Mouse (Mus musculus): ENCODE measurements around the gene Gm1123. TPM values are rescaled to one million over a fixed set of nuclear protein-coding genes. Genes with fewer than 3 reads are reported as not detected.

Gm1123 gene
- polyA plus RNA-seq, 1 experiment from 2014 or later: not detected

DNA sequence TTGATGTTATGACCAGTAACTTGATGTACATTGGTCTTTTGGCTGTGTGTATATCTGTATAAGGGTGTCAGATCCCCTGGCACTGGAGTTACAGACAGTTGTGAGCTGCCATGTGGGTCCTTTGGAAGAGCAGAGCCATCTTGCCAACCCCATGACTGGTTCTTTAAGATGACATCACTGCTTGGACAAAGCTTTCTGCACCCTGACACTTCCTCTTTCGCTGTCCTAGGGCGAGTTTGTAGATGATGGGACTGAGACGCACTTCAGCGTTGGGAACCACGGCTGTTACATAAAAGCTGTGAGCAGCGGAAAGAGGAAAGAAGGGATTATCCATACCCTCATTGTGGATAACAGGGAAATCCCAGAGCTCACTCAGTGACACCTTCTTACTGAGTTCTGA is 34.2 kb downstream of the Gm1123 start:
- 91% methylated on average over 6 of the region's 6 CpGs for WGBS
- Histone ChIP-seq H3K27me3 (no peaks in the 10 kb centered on the region), H3K4me2 (replicated peaks) (no peak overlapping the region), H3K4me1 (no peaks in the 10 kb centered on the region), H3K27ac (no peak overlapping the region), H3K4me3 (no peak overlapping the region), H3K9me3 (no peaks in the 10 kb centered on the region), H3K9ac (no peak overlapping the region), H3K36me3 (peaks cover 28% of the 10 kb centered on the region; the same call in 1 of the 2 replicates)
- ATAC-seq (ENCODE audit: insufficient number of reproducible peaks, insufficient read depth, low FRiP score, low TSS enrichment): no peak

GRCm38 (mm10) chr9:98999881-99000339 is 35.6 kb downstream of the Gm1123 start:
- WGBS: 78% methylated on average over 9 of the region's 9 CpGs

DNA sequence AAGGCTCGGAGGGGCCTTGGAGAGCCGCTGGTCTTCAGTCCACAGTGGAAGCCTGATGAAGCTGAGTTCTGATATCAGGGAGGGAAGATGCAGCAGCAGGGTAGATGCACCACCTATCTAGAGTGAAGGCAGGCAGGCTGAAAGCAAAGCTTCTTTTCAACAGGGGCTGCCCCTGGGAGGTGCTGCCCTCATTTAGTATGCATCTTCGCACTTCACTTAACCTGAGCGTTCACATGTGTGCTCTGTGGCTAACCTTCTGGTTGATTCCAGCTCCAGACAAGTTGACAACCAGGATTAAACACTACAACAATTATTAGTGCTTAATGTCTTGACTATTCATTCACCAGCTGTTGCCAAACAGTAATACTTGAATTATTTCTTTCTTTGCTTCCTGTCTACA is 41.4 kb downstream of the Gm1123 start:
- Histone ChIP-seq H3K4me2 (replicated peaks) (no peak overlapping the region), H3K36me3 (peaks cover 11% of the 10 kb centered on the region), H3K4me3 (no peak overlapping the region), H3K27me3 (no peaks in the 10 kb centered on the region), H3K27ac (no peak overlapping the region), H3K4me1 (no peaks in the 10 kb centered on the region), H3K9me3 (no peaks in the 10 kb centered on the region), H3K9ac (no peak overlapping the region)
- ATAC-seq (ENCODE audit: insufficient number of reproducible peaks, insufficient read depth, low FRiP score, low TSS enrichment): no peak
- WGBS: 89% methylated on average over 4 of the region's 4 CpGs

More at GRCm38 (mm10) chr9:98999881-99000339, 35.6 kb downstream of the Gm1123 start:
- no peak for ATAC-seq (ENCODE audit: insufficient number of reproducible peaks, insufficient read depth, low FRiP score, low TSS enrichment)
- no peaks in the 10 kb centered on the region for H3K9me3 ChIP-seq
- no peak overlapping the region for H3K27ac ChIP-seq
- H3K27me3 ChIP-seq: no peaks in the 10 kb centered on the region
- H3K36me3 ChIP-seq: peaks cover 32% of the 10 kb centered on the region
- no peak overlapping the region for H3K4me2 ChIP-seq (replicated peaks)
- no peak overlapping the region for H3K9ac ChIP-seq
- no peaks in the 10 kb centered on the region for H3K4me1 ChIP-seq
- H3K4me3 ChIP-seq: no peak overlapping the region

- Histone ChIP-seq H3K9ac (no peak overlapping the region), H3K27ac (no peak overlapping the region), H3K4me1 (peaks cover 5% of the 10 kb centered on the region; the same call in 1 of the 2 replicates), H3K27me3 (peaks cover 10% of the 10 kb centered on the region; the same call in 1 of the 2 replicates), H3K36me3 (no peaks in the 10 kb centered on the region), H3K4me3 (peak overlapping the region; percentile 70), H3K9me3 (no peaks in the 10 kb centered on the region), H3K4me2 (replicated peaks) (peak overlapping the region; percentile 87)
- no peak for ATAC-seq (ENCODE audit: insufficient number of reproducible peaks, insufficient read depth, low FRiP score, low TSS enrichment)
- 45% methylated on average over 9 of the region's 9 CpGs for WGBS
These were observed 48.4 kb downstream of the Gm1123 start for GRCm38 (mm10) chr9:98987131-98987530.

- H3K4me3 ChIP-seq: peak overlapping the region; percentile 70
- H3K9me3 ChIP-seq: no peaks in the 10 kb centered on the region
- peak overlapping the region; percentile 73 for H3K9ac ChIP-seq
- H3K4me2 ChIP-seq (replicated peaks): peak overlapping the region; percentile 87
- peaks cover 10% of the 10 kb centered on the region; the same call in 1 of the 2 replicates for H3K27me3 ChIP-seq
- peaks cover 5% of the 10 kb centered on the region; the same call in 1 of the 2 replicates for H3K4me1 ChIP-seq
- H3K36me3 ChIP-seq: no peaks in the 10 kb centered on the region
- H3K27ac ChIP-seq: no peak overlapping the region
- WGBS: under 1% methylated on average over 50 of the region's 50 CpGs
- ATAC-seq (ENCODE audit: insufficient number of reproducible peaks, insufficient read depth, low FRiP score, low TSS enrichment): peak; percentile 58
These were observed 48.9 kb downstream of the Gm1123 start for GRCm38 (mm10) chr9:98986476-98987096.

GRCm38 (mm10) chr9:98985800-98986475 is 49.6 kb downstream of the Gm1123 start, which contains the start of gene Faim:
Gene Faim (plus strand): TSS chr9:98986373.
- peaks cover 5% of the 10 kb centered on the region; the same call in 1 of the 2 replicates for H3K4me1 ChIP-seq
- peak within 1 kb of the TSS; percentile 70 for H3K4me3 ChIP-seq
- H3K36me3 ChIP-seq: no peaks in the 10 kb centered on the region
- H3K4me2 ChIP-seq (replicated peaks): peak within 1 kb of the TSS; percentile 87
- H3K9me3 ChIP-seq: no peaks in the 10 kb centered on the region
- peaks cover 10% of the 10 kb centered on the region; the same call in 1 of the 2 replicates for H3K27me3 ChIP-seq
- H3K27ac ChIP-seq: peak within 1 kb of the TSS; percentile 41; the same call in 1 of the 2 replicates
- H3K9ac ChIP-seq: peak within 1 kb of the TSS; percentile 73
- under 1% methylated on average over 45 of the region's 45 CpGs for WGBS
- peak; percentile 97 for ATAC-seq (ENCODE audit: insufficient number of reproducible peaks, insufficient read depth, low FRiP score, low TSS enrichment)

- peaks cover 34% of the 10 kb centered on the region for H3K27me3 ChIP-seq
- 0 out of 2 replicates have a peak, but pooled peaks cover 2% of the 10 kb centered on the region for H3K4me1 ChIP-seq
- H3K9ac ChIP-seq: peak overlapping the region; percentile 36; the same call in 1 of the 2 replicates
- H3K4me2 ChIP-seq (replicated peaks): peak overlapping the region; percentile 50
- 6% methylated on average over 29 of the region's 29 CpGs for WGBS
- no peak; the same call in none of the 2 replicates for ATAC-seq (ENCODE audit: insufficient number of reproducible peaks, insufficient read depth, low FRiP score, low TSS enrichment)
- H3K4me3 ChIP-seq: peak overlapping the region; percentile 31
- no peak overlapping the region for H3K27ac ChIP-seq
- H3K9me3 ChIP-seq: no peaks in the 10 kb centered on the region
- no peaks in the 10 kb centered on the region for H3K36me3 ChIP-seq
These were observed 55.8 kb downstream of the Gm1123 start for GRCm38 (mm10) chr9:98979431-98980416.

- H3K4me2 ChIP-seq (replicated peaks): no peak overlapping the region
- no peak for ATAC-seq (ENCODE audit: insufficient number of reproducible peaks, insufficient read depth, low FRiP score, low TSS enrichment)
- H3K36me3 ChIP-seq: no peaks in the 10 kb centered on the region
- no peaks in the 10 kb centered on the region for H3K9me3 ChIP-seq
- H3K4me1 ChIP-seq: peaks cover 13% of the 10 kb centered on the region
- no peak overlapping the region for H3K27ac ChIP-seq
- peaks cover 51% of the 10 kb centered on the region for H3K27me3 ChIP-seq
- 45% methylated on average over 5 of the region's 5 CpGs for WGBS
- H3K4me3 ChIP-seq: no peak overlapping the region
- H3K9ac ChIP-seq: no peak overlapping the region
These were observed 59.0 kb downstream of the Gm1123 start for GRCm38 (mm10) chr9:98976520-98976919.

- Histone ChIP-seq H3K9me3 (no peaks in the 10 kb centered on the region), H3K4me3 (no peak overlapping the region), H3K27ac (no peak overlapping the region), H3K4me1 (peaks cover 13% of the 10 kb centered on the region), H3K9ac (no peak overlapping the region), H3K27me3 (peaks cover 54% of the 10 kb centered on the region), H3K36me3 (no peaks in the 10 kb centered on the region), H3K4me2 (replicated peaks) (no peak overlapping the region)
- 81% methylated on average over 1 of the region's 1 CpGs for WGBS
- ATAC-seq (ENCODE audit: insufficient number of reproducible peaks, insufficient read depth, low FRiP score, low TSS enrichment): no peak
These were observed 59.4 kb downstream of the Gm1123 start for GRCm38 (mm10) chr9:98976081-98976480.

DNA sequence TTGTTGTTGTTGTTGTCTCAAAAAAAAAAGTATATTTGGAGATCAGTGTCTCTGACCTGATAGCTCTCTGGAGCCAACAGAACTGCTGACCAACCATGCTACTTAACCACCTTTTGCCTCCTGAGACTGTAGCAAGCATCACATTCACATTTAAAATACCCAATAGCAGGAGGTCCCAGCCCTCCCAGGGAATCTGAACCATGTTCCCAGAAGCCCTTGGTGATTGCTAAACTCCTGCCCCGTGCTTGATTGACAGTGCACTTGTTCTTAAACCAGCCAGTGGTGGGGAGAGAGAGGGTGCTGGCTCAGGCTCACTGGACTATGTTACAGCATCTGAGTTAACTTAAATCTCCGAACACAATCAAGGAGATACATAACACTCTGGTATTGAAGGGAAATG is 60.6 kb downstream of the Gm1123 start:
- no peak for ATAC-seq (ENCODE audit: insufficient number of reproducible peaks, insufficient read depth, low FRiP score, low TSS enrichment)
- Histone ChIP-seq H3K4me3 (no peak overlapping the region), H3K4me2 (replicated peaks) (no peak overlapping the region), H3K4me1 (peaks cover 11% of the 10 kb centered on the region), H3K9me3 (no peaks in the 10 kb centered on the region), H3K27ac (no peak overlapping the region), H3K9ac (no peak overlapping the region), H3K36me3 (no peaks in the 10 kb centered on the region), H3K27me3 (peaks cover 66% of the 10 kb centered on the region)
- WGBS: 22% methylated on average over 2 of the region's 2 CpGs

- Histone ChIP-seq H3K4me1 (peaks cover 11% of the 10 kb centered on the region), H3K9ac (no peak overlapping the region), H3K9me3 (no peaks in the 10 kb centered on the region), H3K36me3 (no peaks in the 10 kb centered on the region), H3K27ac (no peak overlapping the region), H3K27me3 (peaks cover 76% of the 10 kb centered on the region), H3K4me2 (replicated peaks) (peak overlapping the region; percentile 67), H3K4me3 (peak overlapping the region; percentile 36)
- no peak for ATAC-seq (ENCODE audit: insufficient number of reproducible peaks, insufficient read depth, low FRiP score, low TSS enrichment)
- WGBS: 4% methylated on average over 7 of the region's 7 CpGs
These were observed 62.0 kb downstream of the Gm1123 start for GRCm38 (mm10) chr9:98973561-98973960.
